Mouse (Mus musculus): ENCODE measurements around the gene Tlr6. TPM values are rescaled to one million over a fixed set of nuclear protein-coding genes. Genes with fewer than 3 reads are reported as not detected.

Tlr6 gene
- 0.57 and 0.76 TPM in 2 replicates for polyA plus RNA-seq (2015; fragmentation: Nextera tagmentation; extraction: Ambion mirVana)

DNA sequence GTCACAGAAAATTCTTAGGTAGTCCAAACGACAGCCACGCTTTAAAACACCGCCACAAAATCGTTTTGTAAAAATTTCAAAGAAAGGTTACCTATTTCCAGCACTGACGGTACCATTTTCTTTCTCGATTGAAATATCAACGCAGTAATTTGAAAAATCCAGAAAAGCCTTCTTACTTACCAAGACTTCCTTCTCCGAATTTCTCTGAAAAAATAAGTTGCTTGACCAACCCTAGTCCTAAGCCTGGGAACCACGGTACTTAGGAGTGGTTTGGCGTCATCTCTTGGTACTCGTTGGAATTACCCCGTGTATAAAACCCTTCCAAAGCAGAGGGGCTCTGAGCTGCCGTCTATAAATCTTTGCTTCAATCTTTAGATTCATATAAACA is at the start of gene Tlr6:
Gene Tlr6, minus strand, starts transcription at position 255 of the 388 bp plus-strand sequence.

GRCm38 (mm10) chr5:64969861-64970771 is 10.2 kb upstream of the Tlr6 start, which contains the start of gene Fam114a1:
Fam114a1 (plus strand) TSS chr5:64970071.

Small RNA genes within 50 kb of the gene (microRNA-seq; reads per million reads assigned to microRNA genes)
- gene Mir574 (ENCODE audit: borderline replicate concordance, insufficient number of aligned reads), result 124 reads per million, percentile 46 among the genes with 10 or more reads in this experiment

Other genes starting within 250 kb of the Tlr6 start
- 62.1 and 71.4 TPM in 2 replicates for gene Klf3, start 156.7 kb downstream of the Tlr6 start, polyA plus RNA-seq (2015; fragmentation: Nextera tagmentation; extraction: Ambion mirVana)
- 0.80 and 2.0 TPM in 2 replicates for gene Tlr1, start 26.5 kb downstream of the Tlr6 start, polyA plus RNA-seq (2015; fragmentation: Nextera tagmentation; extraction: Ambion mirVana)
- gene Fam114a1, start 10.0 kb upstream of the Tlr6 start, polyA plus RNA-seq (2015; fragmentation: Nextera tagmentation; extraction: Ambion mirVana), result 29.4 and 30.4 TPM in 2 replicates
- gene Tmem156, start 132.0 kb upstream of the Tlr6 start, polyA plus RNA-seq (2015; fragmentation: Nextera tagmentation; extraction: Ambion mirVana), result 0.17 and 0.49 TPM in 2 replicates
- gene Klhl5, start 147.4 kb upstream of the Tlr6 start, polyA plus RNA-seq (2015; fragmentation: Nextera tagmentation; extraction: Ambion mirVana), result 21.9 and 30.1 TPM in 2 replicates
- 6.1 and 8.4 TPM in 2 replicates for gene Wdr19, start 239.6 kb upstream of the Tlr6 start, polyA plus RNA-seq (2015; fragmentation: Nextera tagmentation; extraction: Ambion mirVana)